In the genomic region with DNA sequence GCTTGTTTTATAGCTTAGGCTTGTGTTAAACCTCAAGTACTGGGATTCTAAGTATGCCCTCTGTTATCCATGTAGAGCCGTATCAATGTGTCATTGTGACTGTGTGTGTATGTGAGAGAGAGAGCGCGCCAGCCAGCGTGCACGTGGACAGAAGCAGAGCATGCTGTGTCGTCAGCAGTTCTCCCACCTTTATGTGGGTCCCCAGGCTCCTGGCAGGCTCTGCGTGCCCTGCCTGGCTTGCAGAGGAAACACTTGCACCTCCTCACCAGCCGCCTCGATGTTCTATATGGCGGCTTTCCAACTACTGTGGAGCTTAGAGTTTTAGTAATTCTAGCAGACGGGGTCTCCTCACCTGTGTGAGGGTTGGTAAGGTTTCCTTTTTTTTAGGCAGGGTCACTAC, we compare ENCODE assay signal across 21 mouse cellular contexts.
"Had no signal": no experiment of that assay in that cellular context is flagged by ENCODE, and none has a peak within 500 bp of the region (broad histone marks: within the 10 kb centered on the region; RNA-seq: fewer than 3 reads in every experiment).

No protein-coding gene starts in this region.

- H3K4me1 ChIP-seq: kidney, embryonic 15.5 days; limb, embryonic 12.5 days; liver, embryonic 15.5 days; midbrain, embryonic 12.5 days; midbrain, embryonic 15.5 days; neural tube, embryonic 13.5 days; stomach, embryonic 15.5 days had no signal

- H3K9ac ChIP-seq: kidney, embryonic 15.5 days; limb, embryonic 12.5 days; liver, embryonic 15.5 days; lung, embryonic 14.5 days; midbrain, embryonic 12.5 days; midbrain, embryonic 15.5 days; neural tube, embryonic 13.5 days; stomach, embryonic 15.5 days had no signal

- H3K27ac ChIP-seq: kidney, embryonic 15.5 days; left cerebral cortex, adult 2 months; limb, embryonic 12.5 days; liver, embryonic 15.5 days; macrophage; midbrain, embryonic 12.5 days; midbrain, embryonic 15.5 days; neural tube, embryonic 13.5 days; stomach, embryonic 15.5 days had no signal

- H3K9me3 ChIP-seq: kidney, embryonic 15.5 days; limb, embryonic 12.5 days; liver, embryonic 15.5 days; midbrain, embryonic 12.5 days; midbrain, embryonic 15.5 days; neural tube, embryonic 13.5 days; stomach, embryonic 15.5 days had no signal

- H3K4me3 ChIP-seq: kidney, embryonic 15.5 days; left cerebral cortex, adult 2 months; limb, embryonic 12.5 days; liver, embryonic 15.5 days; midbrain, embryonic 12.5 days; midbrain, embryonic 15.5 days; neural tube, embryonic 13.5 days; stomach, embryonic 15.5 days had no signal

- H3K27me3 ChIP-seq: kidney, embryonic 15.5 days; limb, embryonic 12.5 days; liver, embryonic 15.5 days; midbrain, embryonic 12.5 days; midbrain, embryonic 15.5 days; neural tube, embryonic 13.5 days; stomach, embryonic 15.5 days had no signal

- ATAC-seq: intestine, embryonic 16.5 days; lung, postnatal 0 days; midbrain, embryonic 15.5 days had no signal

- H3K4me2 ChIP-seq: kidney, embryonic 15.5 days; limb, embryonic 12.5 days; liver, embryonic 15.5 days; lung, embryonic 14.5 days; midbrain, embryonic 12.5 days; midbrain, embryonic 15.5 days; neural tube, embryonic 13.5 days; stomach, embryonic 15.5 days had no signal

- DNase-seq: kidney, adult 2 months; kidney, postnatal 10 days; kidney, postnatal 36 days; layer of hippocampus, postnatal 36 days; liver; lung, embryonic 14.5 days; retina, postnatal 1 day; right cerebral cortex, postnatal 25 days; spleen, adult 18-20 months; thymus, postnatal 25 days had no signal
